Mouse (Mus musculus): Measurements from ENCODE around the gene Slc25a18.
"Not testable (repeated sequence)": the region's sequence is repeated elsewhere in the genome, so short reads cannot be mapped to it uniquely, and the experiment has no call there.

The Slc25a18 gene

GRCm38 (mm10) chr6:120796111-120796510 lies 22.7 kb downstream of the Slc25a18 start:
- no peak for DNase-seq (ENCODE audit: extremely low read depth, insufficient read length, low spot score)

DNA sequence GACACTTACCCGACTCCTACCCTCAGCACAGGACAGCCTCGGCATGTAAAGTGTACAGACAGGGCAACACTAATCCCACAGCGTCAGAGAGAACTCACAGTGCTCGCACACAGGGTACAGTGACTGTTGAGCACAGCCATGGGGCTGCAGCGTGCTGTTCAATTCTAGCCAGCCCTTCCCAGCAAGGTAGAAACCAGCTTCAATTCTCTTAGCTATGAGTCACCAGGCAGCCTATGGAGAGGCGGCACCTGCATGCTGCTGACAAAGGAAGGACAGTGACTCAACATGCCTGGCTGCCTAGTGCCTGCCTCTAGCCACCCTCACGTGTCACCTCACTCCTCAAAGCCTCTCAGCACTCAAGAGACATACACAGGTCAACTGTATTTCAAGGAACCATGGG lies 24.6 kb downstream of the Slc25a18 start:
- no peak for DNase-seq (ENCODE audit: extremely low read depth, insufficient read length, low spot score)

DNA sequence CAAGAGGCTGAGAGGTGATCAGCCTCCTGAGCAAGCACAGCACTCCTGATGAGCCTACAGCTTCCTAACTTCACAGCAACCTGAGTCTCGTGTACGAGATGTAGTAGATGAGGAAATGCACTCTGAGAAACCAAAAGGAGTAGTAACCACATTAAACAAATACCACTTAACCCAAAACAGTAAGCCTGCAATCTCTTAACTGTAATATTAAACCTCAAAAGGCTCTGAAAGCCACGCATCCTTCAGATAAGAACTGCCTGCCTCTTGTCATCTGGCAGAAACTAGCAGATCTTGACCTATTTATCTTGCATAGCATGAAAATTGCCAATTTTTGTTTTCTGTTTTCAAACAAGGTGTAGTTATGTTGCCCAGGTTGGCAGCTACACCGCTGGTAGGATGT lies 25.5 kb downstream of the Slc25a18 start:
- no peak for DNase-seq (ENCODE audit: extremely low read depth, insufficient read length, low spot score)

DNA sequence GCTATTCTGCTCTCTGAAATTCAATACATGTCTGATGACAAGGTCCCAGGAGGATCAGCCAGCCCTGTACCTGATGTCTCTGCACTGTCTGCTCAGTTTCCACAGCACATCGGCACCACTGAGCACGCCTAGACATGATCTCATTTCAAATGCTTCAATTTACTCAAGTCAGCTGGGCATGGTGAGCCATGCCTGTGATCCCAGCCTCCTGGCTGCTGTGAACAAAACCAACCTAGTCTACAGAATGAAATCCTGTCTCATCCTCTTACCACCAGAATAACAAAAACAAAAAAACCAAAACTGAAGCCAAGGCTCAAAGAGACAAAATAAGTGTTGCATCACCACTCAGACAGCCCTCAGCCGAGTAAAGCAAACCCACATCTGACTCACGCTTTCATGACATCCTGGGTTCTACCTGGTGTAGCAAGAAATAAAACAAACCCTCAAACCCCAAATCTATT lies 26.2 kb downstream of the Slc25a18 start:
- DNase-seq (ENCODE audit: extremely low read depth, insufficient read length, low spot score), result no peak

DNA sequence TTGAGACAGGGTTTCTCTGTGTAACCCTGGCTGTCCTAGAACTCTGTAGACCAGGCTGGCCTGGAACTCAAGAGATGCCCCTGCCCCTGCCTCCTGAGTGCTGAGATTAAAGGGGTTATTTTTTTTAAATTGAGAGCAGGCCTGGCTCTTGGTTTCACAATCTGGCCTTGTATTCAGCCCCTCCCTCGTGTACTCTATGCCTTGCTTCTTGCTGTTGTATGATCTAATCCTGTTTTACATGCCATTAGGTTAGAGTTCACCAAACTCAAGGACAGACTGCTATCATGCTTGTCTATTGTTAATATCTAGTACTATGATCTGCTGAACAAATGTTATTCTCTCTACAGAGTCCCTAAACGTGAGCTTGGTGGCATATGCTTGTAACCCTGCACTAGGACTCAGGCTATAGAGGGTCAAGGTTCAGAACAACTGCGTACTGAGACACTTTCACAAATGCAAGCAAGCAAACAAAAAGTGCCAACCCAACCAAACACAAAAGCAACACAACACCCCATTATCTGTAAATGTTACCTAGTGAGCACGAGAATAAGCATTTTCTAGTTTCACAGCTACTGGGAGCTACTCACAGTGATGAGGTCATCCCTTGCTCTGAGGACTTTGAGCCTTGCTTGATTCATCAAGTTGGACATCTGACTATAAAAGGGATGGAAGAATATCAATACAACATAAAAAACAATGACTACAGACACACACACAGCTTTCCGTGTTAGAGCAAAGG lies 33.8 kb downstream of the Slc25a18 start:
- no peak for DNase-seq (ENCODE audit: extremely low read depth, insufficient read length, low spot score)

DNA sequence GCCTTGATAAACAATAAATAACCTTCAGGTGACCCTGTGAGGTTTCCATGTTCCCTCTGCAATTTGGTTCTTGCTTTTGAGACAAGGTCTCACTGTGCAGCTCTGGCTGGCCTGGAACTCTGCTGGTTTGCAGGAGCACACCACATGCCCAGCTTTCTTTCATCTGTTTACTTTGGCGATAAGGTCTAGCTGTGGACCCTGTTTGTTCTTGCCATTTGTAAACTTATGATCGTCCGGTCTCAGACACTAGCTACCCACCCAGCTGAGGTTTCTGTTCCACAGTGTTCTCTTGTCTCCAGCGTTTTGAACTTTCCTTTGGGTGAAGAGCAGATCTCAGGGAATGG lies 34.3 kb downstream of the Slc25a18 start:
- no peak for DNase-seq (ENCODE audit: extremely low read depth, insufficient read length, low spot score)

GRCm38 (mm10) chr6:120811999-120812398 lies 38.6 kb downstream of the Slc25a18 start:
- not testable (repeated sequence) for DNase-seq (ENCODE audit: extremely low read depth, insufficient read length, low spot score)

DNA sequence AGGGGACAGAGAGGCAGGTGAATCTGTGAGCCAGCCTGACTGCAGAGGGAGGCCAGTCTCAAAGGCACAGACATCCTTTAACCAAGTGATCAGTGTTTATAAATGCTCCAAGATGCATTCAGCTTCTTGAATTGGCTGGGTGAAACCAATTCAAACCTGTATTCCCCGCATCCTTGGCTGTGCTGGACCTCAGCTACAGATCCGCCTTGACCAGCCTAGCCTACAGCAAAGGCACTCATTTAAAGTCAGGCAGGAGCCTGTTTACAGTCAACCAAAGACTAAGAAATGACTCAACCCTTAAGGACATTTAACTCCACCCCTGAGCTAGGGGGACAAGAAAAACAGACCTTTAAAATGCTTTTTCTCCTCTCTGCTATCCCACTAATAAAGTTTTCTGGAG lies 45.9 kb downstream of the Slc25a18 start:
- no peak for DNase-seq (ENCODE audit: extremely low read depth, insufficient read length, low spot score)

DNA sequence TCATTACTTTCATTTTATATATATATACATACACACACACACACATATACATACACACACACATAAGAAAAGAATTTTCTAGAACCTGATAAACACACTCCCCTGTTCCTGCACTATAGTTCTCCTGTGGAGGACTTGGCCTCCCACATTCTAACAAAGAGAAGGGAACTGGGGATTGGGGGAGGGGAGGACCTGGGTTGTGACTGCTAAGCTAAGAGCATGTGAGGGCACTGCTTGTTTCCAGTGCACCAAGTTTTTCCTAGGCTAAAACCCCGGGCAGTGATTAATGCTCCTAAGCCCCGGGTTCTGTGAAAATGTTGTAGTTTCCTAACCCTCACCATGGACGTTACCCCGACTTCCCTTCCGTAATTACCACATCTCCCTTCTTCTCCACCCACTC lies 46.8 kb downstream of the Slc25a18 start:
- DNase-seq (ENCODE audit: extremely low read depth, insufficient read length, low spot score), result no peak

DNA sequence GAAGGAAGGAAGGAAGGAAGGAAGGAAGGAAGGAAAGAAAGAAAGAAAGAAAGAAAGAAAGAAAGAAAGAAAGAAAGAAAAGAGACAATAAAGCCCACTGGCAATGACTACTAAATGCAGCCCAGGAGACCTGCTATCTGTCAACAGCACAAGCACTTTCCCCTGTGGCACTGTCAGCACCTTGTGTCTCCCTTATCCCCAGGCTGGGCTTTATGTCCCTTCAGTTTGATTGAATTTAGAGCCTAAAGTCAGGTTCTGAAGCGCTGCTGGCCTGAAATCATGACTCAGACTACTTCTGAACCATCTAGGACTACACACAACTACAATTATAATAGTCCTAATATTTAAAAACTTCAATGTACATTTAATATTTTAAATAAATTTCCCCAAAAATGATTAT lies 47.6 kb downstream of the Slc25a18 start:
- DNase-seq (ENCODE audit: extremely low read depth, insufficient read length, low spot score), result no peak

DNA sequence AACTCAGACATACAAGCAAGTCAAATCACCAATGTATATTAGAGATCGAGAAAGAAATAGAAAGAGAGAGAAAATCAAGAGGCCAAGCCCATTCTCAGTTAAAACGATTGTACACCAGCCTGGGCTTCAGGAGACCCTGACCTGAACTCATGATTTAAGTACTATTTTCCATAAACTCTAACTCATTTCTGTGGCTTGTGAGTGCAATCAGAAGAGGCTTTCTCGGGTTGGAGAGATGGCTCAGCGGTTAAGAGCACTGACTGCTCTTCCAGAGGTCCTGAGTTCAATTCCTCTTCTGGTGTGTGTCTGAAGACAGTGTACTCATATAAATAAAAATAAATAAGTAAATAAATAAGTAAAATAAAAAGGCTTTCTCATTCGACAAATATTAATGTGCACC lies 48.3 kb downstream of the Slc25a18 start:
- no peak for DNase-seq (ENCODE audit: extremely low read depth, insufficient read length, low spot score)

GRCm38 (mm10) chr6:120822307-120822928 lies 49.0 kb downstream of the Slc25a18 start, which contains the start of gene Atp6v1e1:
Gene Atp6v1e1 (minus strand): TSS chr6:120822793.
- DNase-seq (ENCODE audit: extremely low read depth, insufficient read length, low spot score), result peak; percentile 95

DNA sequence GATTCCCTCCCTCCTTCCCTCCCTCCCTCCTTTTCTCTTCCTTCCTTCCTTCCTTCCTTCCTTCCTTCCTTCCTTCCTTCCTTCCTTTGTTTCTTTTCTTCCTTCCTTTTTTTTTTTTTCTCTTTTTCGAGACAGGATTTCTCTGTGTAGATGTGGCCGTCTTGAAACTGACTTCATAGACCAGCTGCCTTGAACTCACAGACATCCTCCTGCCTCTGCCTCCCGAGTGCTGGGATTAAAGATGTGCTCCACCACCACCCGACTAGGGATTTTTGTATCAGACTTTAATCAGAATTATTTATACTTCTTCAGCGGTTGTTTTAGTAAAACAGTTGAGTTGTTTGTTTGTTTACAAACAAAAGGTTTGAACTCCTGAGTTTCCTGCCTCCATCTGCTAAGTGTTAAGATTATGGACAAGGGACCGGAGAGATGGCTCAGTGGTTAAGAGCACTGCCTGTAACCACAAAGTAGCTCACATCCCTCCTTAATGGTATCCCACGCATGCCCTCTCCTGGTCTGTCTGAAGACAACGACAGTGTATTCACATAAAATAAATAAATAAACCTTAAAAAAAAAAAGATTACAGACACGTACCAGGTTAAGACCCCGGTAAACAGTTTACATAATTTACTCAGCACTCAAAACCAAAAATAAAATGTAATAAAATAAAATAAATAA lies 49.7 kb downstream of the Slc25a18 start:
- no peak for DNase-seq (ENCODE audit: extremely low read depth, insufficient read length, low spot score)

- no peak for DNase-seq (ENCODE audit: extremely low read depth, insufficient read length, low spot score)
Measured at GRCm38 (mm10) chr6:120830056-120830455, 56.7 kb downstream of the Slc25a18 start.

GRCm38 (mm10) chr6:120830866-120831608 lies 57.7 kb downstream of the Slc25a18 start:
- DNase-seq (ENCODE audit: extremely low read depth, insufficient read length, low spot score), result no peak

GRCm38 (mm10) chr6:120832097-120832496 lies 58.7 kb downstream of the Slc25a18 start:
- no peak for DNase-seq (ENCODE audit: extremely low read depth, insufficient read length, low spot score)

DNA sequence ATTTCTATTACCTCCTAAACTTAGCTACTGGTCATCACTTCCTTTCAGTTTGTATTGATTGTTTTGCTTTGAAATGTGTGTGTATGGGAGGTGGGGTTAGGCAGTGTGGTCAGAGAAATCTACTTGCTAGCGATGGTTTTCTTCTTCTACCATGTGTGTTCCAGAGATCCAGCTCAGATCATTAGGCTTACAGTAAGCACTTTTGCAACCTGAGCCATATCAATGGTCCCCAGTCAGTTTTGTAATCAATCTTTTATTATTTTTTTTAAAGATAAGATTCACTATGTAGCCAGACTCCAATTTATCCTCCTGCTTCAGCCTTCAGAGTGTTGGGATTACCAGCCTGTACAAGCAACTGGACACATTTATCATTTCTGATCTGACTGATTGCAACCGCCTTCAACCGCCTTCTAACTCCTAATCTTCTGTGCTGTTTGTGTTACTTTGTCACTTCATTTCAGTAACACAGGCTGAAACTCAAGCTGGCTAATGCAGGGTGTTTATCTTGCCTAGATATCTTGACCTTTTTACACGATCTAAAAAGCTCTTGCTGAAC lies 61.5 kb downstream of the Slc25a18 start:
- DNase-seq (ENCODE audit: extremely low read depth, insufficient read length, low spot score), result no peak

DNA sequence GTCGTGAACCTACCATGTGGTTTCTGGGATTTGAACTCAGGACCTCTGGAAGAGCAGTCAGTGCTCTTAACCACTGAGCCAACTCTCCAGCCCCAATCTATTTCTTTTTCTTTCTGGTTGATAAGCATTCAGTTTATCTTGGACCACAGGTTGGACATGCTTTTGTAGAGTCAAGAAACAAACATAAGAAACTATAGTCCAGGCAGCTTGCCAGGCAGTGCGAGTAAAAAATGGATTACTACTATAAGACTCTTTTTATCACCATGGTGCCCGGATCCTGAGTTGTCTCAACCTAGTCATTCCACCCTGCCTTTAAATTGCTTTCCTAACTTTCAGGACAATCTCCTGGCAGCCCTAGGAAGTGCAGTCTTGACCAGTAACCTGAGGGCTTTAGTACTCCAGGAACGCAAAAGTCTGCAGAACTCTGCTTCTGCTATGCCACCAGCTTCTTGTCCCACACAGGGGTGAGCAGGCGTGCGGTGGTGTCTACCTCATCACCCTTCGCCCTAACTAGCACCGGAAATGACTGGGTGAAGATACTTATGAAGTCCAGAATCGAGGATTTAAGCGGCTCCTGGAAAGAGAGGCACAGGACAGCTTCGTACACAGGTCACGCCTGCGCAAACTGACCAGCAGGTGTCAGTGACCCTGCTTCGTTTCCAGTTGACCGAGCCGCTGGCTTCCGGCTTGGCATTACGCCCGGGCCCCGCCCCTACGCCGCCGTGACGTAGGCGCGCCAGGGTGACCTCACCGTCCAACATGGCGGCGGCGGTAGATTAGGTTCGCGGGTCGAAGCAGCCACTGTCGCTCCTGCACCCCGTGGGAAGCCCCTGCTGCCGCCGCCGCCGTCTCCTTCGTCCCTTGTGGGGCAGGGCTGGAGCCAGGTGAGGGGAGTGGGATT lies 62.3 kb downstream of the Slc25a18 start, which contains the start of gene Bcl2l13:
Bcl2l13 (plus strand) TSS at position 739 of the 901 bp plus-strand sequence.
- DNase-seq (ENCODE audit: extremely low read depth, insufficient read length, low spot score), result peak; percentile 96

- no peak for DNase-seq (ENCODE audit: extremely low read depth, insufficient read length, low spot score)
Measured at GRCm38 (mm10) chr6:120836389-120837151, 63.2 kb downstream of the Slc25a18 start.

Data from 3134 (cell line).